Mouse (Mus musculus) layer of hippocampus, adult 8-10 months (tissue): ENCODE results near the gene Chmp6. TPM values are rescaled to one million over a fixed set of nuclear protein-coding genes. Genes with fewer than 3 reads are reported as not detected.

Experiments
- DNase-seq, 2 experiments: peaks; one replicate each; pipeline ENCODE4 v3.0.0; 2022; ENCODE audit warnings: low spot score in 2 of 2
- total RNA-seq, 4 experiments: library from RNA; stranded (reverse); gene quantifications; 2 replicates each; pipeline ENCODE4 v1.2.4; 2022

Chmp6 gene
- total RNA-seq, 4 experiments from 2014 or later = 31.5 to 39.5 (median 37.3) TPM

GRCm38 (mm10) chr11:119936456-119936855 lies 23.2 kb downstream of the Chmp6 start:
- DNase-seq = no peak

- peak; percentile 79 to 82 for DNase-seq
Measured at GRCm38 (mm10) chr11:119937216-119937615, 24.0 kb downstream of the Chmp6 start.

GRCm38 (mm10) chr11:119937772-119938502 lies 24.7 kb downstream of the Chmp6 start:
- DNase-seq = no peak

GRCm38 (mm10) chr11:119939073-119939710 lies 26.0 kb downstream of the Chmp6 start:
- no peak for DNase-seq

GRCm38 (mm10) chr11:119939711-119940106 lies 26.5 kb downstream of the Chmp6 start:
- DNase-seq = no peak

GRCm38 (mm10) chr11:119940142-119940541 lies 26.9 kb downstream of the Chmp6 start:
- DNase-seq = peak; percentile 48 to 53

GRCm38 (mm10) chr11:119941794-119942193 lies 28.6 kb downstream of the Chmp6 start:
- no peak for DNase-seq

GRCm38 (mm10) chr11:119942201-119942726 lies 29.0 kb downstream of the Chmp6 start:
- DNase-seq = no peak

GRCm38 (mm10) chr11:119942727-119943427 lies 29.6 kb downstream of the Chmp6 start, which contains the start of gene Baiap2:
Baiap2 (plus strand) TSS chr11:119942763.
- DNase-seq = peak; percentile 96 to 97

GRCm38 (mm10) chr11:119943428-119943988 lies 30.3 kb downstream of the Chmp6 start:
- peak in 1 of 2 experiments; percentile 43 for DNase-seq

GRCm38 (mm10) chr11:119945343-119945742 lies 32.1 kb downstream of the Chmp6 start:
- no peak for DNase-seq

GRCm38 (mm10) chr11:119947426-119947825 lies 34.2 kb downstream of the Chmp6 start:
- DNase-seq = no peak

GRCm38 (mm10) chr11:119947897-119948296 lies 34.7 kb downstream of the Chmp6 start:
- DNase-seq = no peak

GRCm38 (mm10) chr11:119948305-119948704 lies 35.1 kb downstream of the Chmp6 start:
- no peak for DNase-seq

- DNase-seq = no peak
Measured at GRCm38 (mm10) chr11:119948803-119949202, 35.6 kb downstream of the Chmp6 start.

- DNase-seq = no peak
Measured at GRCm38 (mm10) chr11:119950535-119950934, 37.3 kb downstream of the Chmp6 start.

GRCm38 (mm10) chr11:119951326-119951725 lies 38.1 kb downstream of the Chmp6 start:
- no peak for DNase-seq

- no peak for DNase-seq
Measured at GRCm38 (mm10) chr11:119952429-119953224, 39.4 kb downstream of the Chmp6 start.

- no peak for DNase-seq
Measured at GRCm38 (mm10) chr11:119954233-119954632, 41.0 kb downstream of the Chmp6 start.

GRCm38 (mm10) chr11:119954749-119955337 lies 41.6 kb downstream of the Chmp6 start:
- no peak for DNase-seq
